In genomic region chr16:4522879-4523278, GRCm38 (mm10) we compare ENCODE assay signal across 14 mouse cellular contexts. TPM values are rescaled to one million over a fixed set of nuclear protein-coding genes. Genes with fewer than 3 reads are reported as not detected.
DNase-seq lines count a peak whose midpoint lies in the region; ATAC-seq lines count a peak whose summit lies in the region.
"Had no signal": no experiment of that assay in that cellular context is flagged by ENCODE, and none has a peak within 500 bp of the region (broad histone marks: within the 10 kb centered on the region; RNA-seq: fewer than 3 reads in every experiment).

No protein-coding gene starts in this region.

- H3K4me2 ChIP-seq in midbrain, embryonic 11.5 days, result no peak overlapping the region
- no peak overlapping the region for H3K4me2 ChIP-seq in midbrain, embryonic 13.5 days (replicated peaks)
- no peak overlapping the region for H3K4me2 ChIP-seq in forebrain, embryonic 13.5 days
- H3K4me2 ChIP-seq: lung, embryonic 15.5 days; neural tube, embryonic 15.5 days had no signal

- H3K4me3 ChIP-seq in midbrain, embryonic 11.5 days (ENCODE audit: low read depth, low read length), result no peak overlapping the region
- no peak overlapping the region for H3K4me3 ChIP-seq in midbrain, embryonic 13.5 days (replicated peaks)
- H3K4me3 ChIP-seq in heart, embryonic 10.5 days, result peak overlapping the region; percentile 50
- no peak overlapping the region for H3K4me3 ChIP-seq in forebrain, embryonic 13.5 days
- H3K4me3 ChIP-seq: lung, embryonic 15.5 days; neural tube, embryonic 15.5 days had no signal

- H3K36me3 ChIP-seq in midbrain, embryonic 11.5 days (ENCODE audit: control insufficient read depth, insufficient read depth, low read length), result no peaks in the 10 kb centered on the region
- H3K36me3 ChIP-seq in midbrain, embryonic 13.5 days, result no peaks in the 10 kb centered on the region
- peaks cover 5% of the 10 kb centered on the region; the same call in 1 of the 2 replicates for H3K36me3 ChIP-seq in heart, embryonic 10.5 days
- no peaks in the 10 kb centered on the region for H3K36me3 ChIP-seq in forebrain, embryonic 13.5 days (ENCODE audit: poor library complexity, severe bottlenecking)
- H3K36me3 ChIP-seq: lung, embryonic 15.5 days; neural tube, embryonic 15.5 days had no signal

- peak; percentile 21 for DNase-seq in midbrain, embryonic 11.5 days (ENCODE audit: low spot score, missing footprints)
- DNase-seq in heart, embryonic 10.5 days (ENCODE audit: low spot score), result peak; percentile 74
- peak; percentile 81 for DNase-seq in heart, postnatal 4 days
- no peak for DNase-seq in right cerebral cortex, postnatal 25 days
- no peak for DNase-seq in frontal cortex, postnatal 25 days (ENCODE audit: low spot score in 2 of 2)
- DNase-seq: cerebellum, adult 11 months; layer of hippocampus, postnatal 36 days; right cerebral cortex, adult 18-20 months had no signal

- ATAC-seq in midbrain, embryonic 11.5 days (ENCODE audit: low FRiP score), result no peak
- no peak for ATAC-seq in midbrain, embryonic 13.5 days
- no peak for ATAC-seq in forebrain, embryonic 13.5 days
- ATAC-seq: CD4-positive, CD25-positive, alpha-beta regulatory T cell, adult 4 months had no signal

- 59% methylated on average over 8 of the region's 8 CpGs for WGBS in midbrain, embryonic 11.5 days
- WGBS in midbrain, embryonic 13.5 days, result 59% methylated on average over 8 of the region's 8 CpGs
- WGBS in heart, embryonic 10.5 days, result 46% methylated on average over 8 of the region's 8 CpGs
- WGBS in forebrain, embryonic 13.5 days, result 61% methylated on average over 8 of the region's 8 CpGs

- no peaks in the 10 kb centered on the region for H3K9me3 ChIP-seq in midbrain, embryonic 11.5 days (ENCODE audit: control insufficient read depth, low read length)
- H3K9me3 ChIP-seq in midbrain, embryonic 13.5 days, result 0 out of 2 replicates have a peak, but pooled peaks cover 2% of the 10 kb centered on the region
- H3K9me3 ChIP-seq in heart, embryonic 10.5 days, result no peaks in the 10 kb centered on the region
- H3K9me3 ChIP-seq in forebrain, embryonic 13.5 days (replicated peaks), result peaks cover 3% of the 10 kb centered on the region; the same call in 1 of the 2 replicates
- H3K9me3 ChIP-seq: lung, embryonic 15.5 days; neural tube, embryonic 15.5 days had no signal

- H3K27me3 ChIP-seq in midbrain, embryonic 11.5 days (ENCODE audit: control insufficient read depth, insufficient read depth, low read length), result no peaks in the 10 kb centered on the region
- no peaks in the 10 kb centered on the region for H3K27me3 ChIP-seq in midbrain, embryonic 13.5 days
- no peaks in the 10 kb centered on the region for H3K27me3 ChIP-seq in heart, embryonic 10.5 days (ENCODE audit: insufficient read depth, poor library complexity, severe bottlenecking)
- H3K27me3 ChIP-seq in forebrain, embryonic 13.5 days, result no peaks in the 10 kb centered on the region
- H3K27me3 ChIP-seq: lung, embryonic 15.5 days; neural tube, embryonic 15.5 days had no signal

- H3K4me1 ChIP-seq in midbrain, embryonic 11.5 days (ENCODE audit: control insufficient read depth, insufficient read depth, low read length), result no peaks in the 10 kb centered on the region; the same call in 1 of the 2 replicates
- H3K4me1 ChIP-seq in midbrain, embryonic 13.5 days (replicated peaks), result 0 out of 2 replicates have a peak, but pooled peaks cover 5% of the 10 kb centered on the region
- peaks cover 50% of the 10 kb centered on the region for H3K4me1 ChIP-seq in heart, embryonic 10.5 days
- H3K4me1 ChIP-seq in forebrain, embryonic 13.5 days, result peaks cover 10% of the 10 kb centered on the region; the same call in 1 of the 2 replicates
- H3K4me1 ChIP-seq: lung, embryonic 15.5 days had no signal

- no peak overlapping the region for H3K9ac ChIP-seq in midbrain, embryonic 11.5 days (ENCODE audit: low read length)
- H3K9ac ChIP-seq in midbrain, embryonic 13.5 days (replicated peaks), result no peak overlapping the region
- H3K9ac ChIP-seq in forebrain, embryonic 13.5 days, result no peak overlapping the region
- H3K9ac ChIP-seq: lung, embryonic 15.5 days; neural tube, embryonic 15.5 days had no signal

- H3K27ac ChIP-seq in midbrain, embryonic 11.5 days (ENCODE audit: low read depth, low read length), result no peak overlapping the region
- no peak overlapping the region for H3K27ac ChIP-seq in midbrain, embryonic 13.5 days
- peak overlapping the region; percentile 93 for H3K27ac ChIP-seq in heart, embryonic 10.5 days
- no peak overlapping the region for H3K27ac ChIP-seq in forebrain, embryonic 13.5 days
- H3K27ac ChIP-seq: kidney, postnatal 0 days; lung, embryonic 15.5 days; neural tube, embryonic 15.5 days had no signal

RNA-seq across cellular contexts. Expression of gene Srl, which starts 18.7 kb away (rescaled TPM):
- polyA plus RNA-seq in midbrain, embryonic 11.5 days (2014; fragmentation: Nextera tagmentation; extraction: Ambion mirVana), result 20.0 and 20.9 TPM in 2 replicates
- polyA plus RNA-seq in midbrain, embryonic 13.5 days (2015; fragmentation: Nextera tagmentation; extraction: Ambion mirVana), result 20.5 and 21.6 TPM in 2 replicates
- polyA plus RNA-seq in heart, embryonic 10.5 days (2016; fragmentation: Nextera tagmentation; extraction: Ambion mirVana), result 87.3 and 201 TPM in 2 replicates
- total RNA-seq in heart, postnatal 4 days (2021), result 1,000 to 10,000 TPM; 1,069 to 1,171 TPM
- polyA plus RNA-seq in forebrain, embryonic 13.5 days (2015; fragmentation: Nextera tagmentation; extraction: Ambion mirVana), result 25.2 and 30.2 TPM in 2 replicates

RNA-seq across cellular contexts. Expression of gene Tfap4, which starts 36.8 kb away (rescaled TPM):
- 18.2 and 18.9 TPM in 2 replicates for polyA plus RNA-seq in midbrain, embryonic 11.5 days (2014; fragmentation: Nextera tagmentation; extraction: Ambion mirVana)
- 10.5 and 11.2 TPM in 2 replicates for polyA plus RNA-seq in midbrain, embryonic 13.5 days (2015; fragmentation: Nextera tagmentation; extraction: Ambion mirVana)
- 9.5 and 17.5 TPM in 2 replicates for polyA plus RNA-seq in heart, embryonic 10.5 days (2016; fragmentation: Nextera tagmentation; extraction: Ambion mirVana)
- total RNA-seq in heart, postnatal 4 days (2021), result 1 to 10 TPM; 3.5 to 4.7 TPM
- polyA plus RNA-seq in forebrain, embryonic 13.5 days (2015; fragmentation: Nextera tagmentation; extraction: Ambion mirVana), result 15.7 and 17.3 TPM in 2 replicates

Comparison
In these comparisons a context has a peak if more than half of its experiments do, and no peak if none do; other contexts are left out.
1. DNase-seq: peak in midbrain, embryonic 11.5 days (single experiment), heart, embryonic 10.5 days (single experiment) and heart, postnatal 4 days (single experiment); none in right cerebral cortex, postnatal 25 days (single experiment) and frontal cortex, postnatal 25 days (0 of 2).